Mouse (Mus musculus): ENCODE measurements at regions not wholly inside any gene's neighbourhood (a gene's known extent, or its start where the extent isn't known, plus 50 kb on each side); places are given as distances from the start of the nearest gene placed in this dataset.

- H3K4me1 ChIP-seq (ENCODE audit: control insufficient read depth, insufficient read depth, low read length) = peaks cover 5% of the 10 kb centered on the region
- no peak for TF ChIP-seq CTCF (IDR thresholded peaks at IDR 0.05; ENCODE audit: insufficient read depth, low read length)
- H3K4me3 ChIP-seq (replicated peaks; ENCODE audit: extremely low read depth, low read depth, low read length) = no peak overlapping the region
- 21% methylated on average over 6 of the region's 6 CpGs for WGBS
- DNase-seq = no peak
These were observed 85.6 kb upstream of the 4933415F23Rik start for GRCm38 (mm10) chr1:23187446-23188206.

- Histone ChIP-seq H3K4me3 (replicated peaks; ENCODE audit: extremely low read depth, low read depth, low read length) (peak overlapping the region; percentile 9), H3K4me1 (ENCODE audit: control insufficient read depth, insufficient read depth, low read length) (peaks cover 5% of the 10 kb centered on the region)
- 32% methylated on average over 9 of the region's 9 CpGs for WGBS
- no peak for DNase-seq
- TF ChIP-seq POLR2A (IDR thresholded peaks at IDR 0.05; ENCODE audit: borderline replicate concordance, extremely low read depth, low read depth, low read length) (peak; percentile 38; the same call in 1 of the 2 replicates), CTCF (IDR thresholded peaks at IDR 0.05; ENCODE audit: insufficient read depth, low read length) (no peak)
These were observed 82.7 kb upstream of the 4933415F23Rik start for GRCm38 (mm10) chr1:23184728-23185127.

GRCm38 (mm10) chr1:23182541-23182940 lies 80.5 kb upstream of the 4933415F23Rik start:
- no peak overlapping the region for H3K4me3 ChIP-seq (replicated peaks; ENCODE audit: extremely low read depth, low read depth, low read length)
- no peak for DNase-seq
- TF ChIP-seq POLR2A (IDR thresholded peaks at IDR 0.05; ENCODE audit: borderline replicate concordance, extremely low read depth, low read depth, low read length) (no peak), CTCF (IDR thresholded peaks at IDR 0.05; ENCODE audit: insufficient read depth, low read length) (no peak)
- H3K4me1 ChIP-seq (ENCODE audit: control insufficient read depth, insufficient read depth, low read length) = peaks cover 6% of the 10 kb centered on the region

GRCm38 (mm10) chr1:23178335-23178974 lies 76.4 kb upstream of the 4933415F23Rik start:
- TF ChIP-seq CTCF (IDR thresholded peaks at IDR 0.05; ENCODE audit: insufficient read depth, low read length) (no peak), POLR2A (IDR thresholded peaks at IDR 0.05; ENCODE audit: borderline replicate concordance, extremely low read depth, low read depth, low read length) (no peak)
- H3K4me3 ChIP-seq (replicated peaks; ENCODE audit: extremely low read depth, low read depth, low read length) = no peak overlapping the region
- WGBS = 26% methylated on average over 6 of the region's 6 CpGs

GRCm38 (mm10) chr1:23174022-23174421 lies 72.0 kb upstream of the 4933415F23Rik start:
- WGBS = 47% methylated on average over 11 of the region's 11 CpGs
- DNase-seq = no peak

More at GRCm38 (mm10) chr1:23178335-23178974, 76.4 kb upstream of the 4933415F23Rik start:
- peaks cover 13% of the 10 kb centered on the region for H3K4me1 ChIP-seq (ENCODE audit: control insufficient read depth, insufficient read depth, low read length)
- no peak for DNase-seq

GRCm38 (mm10) chr1:23173054-23173802 lies 71.2 kb upstream of the 4933415F23Rik start:
- peaks cover 17% of the 10 kb centered on the region for H3K4me1 ChIP-seq (ENCODE audit: control insufficient read depth, insufficient read depth, low read length)
- no peak for DNase-seq
- no peak for TF ChIP-seq CTCF (IDR thresholded peaks at IDR 0.05; ENCODE audit: insufficient read depth, low read length)
- TF ChIP-seq POLR2A (IDR thresholded peaks at IDR 0.05; ENCODE audit: borderline replicate concordance, extremely low read depth, low read depth, low read length) = no peak
- WGBS = 26% methylated on average over 7 of the region's 7 CpGs
- no peak overlapping the region for H3K4me3 ChIP-seq (replicated peaks; ENCODE audit: extremely low read depth, low read depth, low read length)

More at GRCm38 (mm10) chr1:23174022-23174421, 72.0 kb upstream of the 4933415F23Rik start:
- no peak for TF ChIP-seq CTCF (IDR thresholded peaks at IDR 0.05; ENCODE audit: insufficient read depth, low read length)
- TF ChIP-seq POLR2A (IDR thresholded peaks at IDR 0.05; ENCODE audit: borderline replicate concordance, extremely low read depth, low read depth, low read length) = no peak
- H3K4me3 ChIP-seq (replicated peaks; ENCODE audit: extremely low read depth, low read depth, low read length) = no peak overlapping the region
- peaks cover 17% of the 10 kb centered on the region for H3K4me1 ChIP-seq (ENCODE audit: control insufficient read depth, insufficient read depth, low read length)

- WGBS = 90% methylated on average over 2 of the region's 2 CpGs
- no peak for TF ChIP-seq POLR2A (IDR thresholded peaks at IDR 0.05; ENCODE audit: borderline replicate concordance, extremely low read depth, low read depth, low read length)
- Histone ChIP-seq H3K4me3 (replicated peaks; ENCODE audit: extremely low read depth, low read depth, low read length) (no peak overlapping the region), H3K4me1 (ENCODE audit: control insufficient read depth, insufficient read depth, low read length) (peaks cover 14% of the 10 kb centered on the region)
- DNase-seq = no peak
These were observed 69.3 kb upstream of the 4933415F23Rik start for GRCm38 (mm10) chr1:23171336-23171735.

GRCm38 (mm10) chr1:23170711-23171110 lies 68.7 kb upstream of the 4933415F23Rik start:
- TF ChIP-seq CTCF (IDR thresholded peaks at IDR 0.05; ENCODE audit: insufficient read depth, low read length) = no peak
- TF ChIP-seq POLR2A (IDR thresholded peaks at IDR 0.05; ENCODE audit: borderline replicate concordance, extremely low read depth, low read depth, low read length) = no peak
- peaks cover 14% of the 10 kb centered on the region for H3K4me1 ChIP-seq (ENCODE audit: control insufficient read depth, insufficient read depth, low read length)
- no peak overlapping the region for H3K4me3 ChIP-seq (replicated peaks; ENCODE audit: extremely low read depth, low read depth, low read length)
- WGBS = 65% methylated on average over 2 of the region's 2 CpGs
- DNase-seq = no peak

GRCm38 (mm10) chr1:23168504-23168903 lies 66.5 kb upstream of the 4933415F23Rik start:
- DNase-seq = no peak
- WGBS = 90% methylated on average over 4 of the region's 4 CpGs

More at GRCm38 (mm10) chr1:23168504-23168903, 66.5 kb upstream of the 4933415F23Rik start:
- TF ChIP-seq POLR2A (IDR thresholded peaks at IDR 0.05; ENCODE audit: borderline replicate concordance, extremely low read depth, low read depth, low read length) = no peak
- 0 out of 2 replicates have a peak, but pooled peaks have one; percentile 8 for TF ChIP-seq CTCF (IDR thresholded peaks at IDR 0.05; ENCODE audit: insufficient read depth, low read length)
- Histone ChIP-seq H3K4me3 (replicated peaks; ENCODE audit: extremely low read depth, low read depth, low read length) (no peak overlapping the region), H3K4me1 (ENCODE audit: control insufficient read depth, insufficient read depth, low read length) (peaks cover 4% of the 10 kb centered on the region)

All from lung, adult 2 months (tissue).